Mouse (Mus musculus): ENCODE data around the gene Orc6. TPM values are rescaled to one million over a fixed set of nuclear protein-coding genes. Genes with fewer than 3 reads are reported as not detected.

The Orc6 gene
- polyA plus RNA-seq, 1 experiment from 2014 or later = 76.4 TPM

GRCm38 (mm10) chr8:85318534-85318933, 19.1 kb downstream of the Orc6 start:
- no peak for ATAC-seq (ENCODE audit: low read depth)
- no peak overlapping the region for H3K27ac ChIP-seq (ENCODE audit: low read depth, low read length)
- no peaks in the 10 kb centered on the region for H3K36me3 ChIP-seq (ENCODE audit: control insufficient read depth, insufficient read depth, low read length)
- no peak overlapping the region for H3K4me3 ChIP-seq (ENCODE audit: low read depth, low read length)
- no peaks in the 10 kb centered on the region for H3K27me3 ChIP-seq (ENCODE audit: control insufficient read depth, insufficient read depth, low read length)
- 93% methylated on average over 4 of the region's 4 CpGs for WGBS
- no peak overlapping the region for H3K9ac ChIP-seq (replicated peaks; ENCODE audit: low read depth, low read length)
- H3K4me2 ChIP-seq (ENCODE audit: low read depth, low read length) = no peak overlapping the region
- H3K4me1 ChIP-seq (ENCODE audit: control insufficient read depth, insufficient read depth, low read length) = no peaks in the 10 kb centered on the region
- no peaks in the 10 kb centered on the region for H3K9me3 ChIP-seq (ENCODE audit: control insufficient read depth, low read length)

GRCm38 (mm10) chr8:85321981-85322380, 22.5 kb downstream of the Orc6 start:
- H3K27me3 ChIP-seq (ENCODE audit: control insufficient read depth, insufficient read depth, low read length) = no peaks in the 10 kb centered on the region
- 88% methylated on average over 15 of the region's 15 CpGs for WGBS
- no peak overlapping the region for H3K27ac ChIP-seq (ENCODE audit: low read depth, low read length)
- no peak overlapping the region for H3K9ac ChIP-seq (replicated peaks; ENCODE audit: low read depth, low read length)
- no peaks in the 10 kb centered on the region for H3K36me3 ChIP-seq (ENCODE audit: control insufficient read depth, insufficient read depth, low read length)
- H3K9me3 ChIP-seq (ENCODE audit: control insufficient read depth, low read length) = no peaks in the 10 kb centered on the region
- no peak for ATAC-seq (ENCODE audit: low read depth)
- H3K4me3 ChIP-seq (ENCODE audit: low read depth, low read length) = no peak overlapping the region
- H3K4me2 ChIP-seq (ENCODE audit: low read depth, low read length) = no peak overlapping the region
- no peaks in the 10 kb centered on the region for H3K4me1 ChIP-seq (ENCODE audit: control insufficient read depth, insufficient read depth, low read length)

- Histone ChIP-seq H3K27ac (ENCODE audit: low read depth, low read length) (no peak overlapping the region), H3K9ac (replicated peaks; ENCODE audit: low read depth, low read length) (no peak overlapping the region), H3K27me3 (ENCODE audit: control insufficient read depth, insufficient read depth, low read length) (no peaks in the 10 kb centered on the region), H3K9me3 (ENCODE audit: control insufficient read depth, low read length) (no peaks in the 10 kb centered on the region), H3K4me2 (ENCODE audit: low read depth, low read length) (no peak overlapping the region), H3K36me3 (ENCODE audit: control insufficient read depth, insufficient read depth, low read length) (no peaks in the 10 kb centered on the region), H3K4me1 (ENCODE audit: control insufficient read depth, insufficient read depth, low read length) (no peaks in the 10 kb centered on the region), H3K4me3 (ENCODE audit: low read depth, low read length) (no peak overlapping the region)
- 82% methylated on average over 3 of the region's 3 CpGs for WGBS
- ATAC-seq (ENCODE audit: low read depth) = no peak
These were observed 23.7 kb downstream of the Orc6 start for GRCm38 (mm10) chr8:85323084-85323483.

- WGBS = 86% methylated on average over 9 of the region's 9 CpGs
These were observed 27.6 kb downstream of the Orc6 start for GRCm38 (mm10) chr8:85327036-85327435.

GRCm38 (mm10) chr8:85329506-85329905, 30.1 kb downstream of the Orc6 start:
- no peak overlapping the region for H3K4me3 ChIP-seq (ENCODE audit: low read depth, low read length)
- H3K4me1 ChIP-seq (ENCODE audit: control insufficient read depth, insufficient read depth, low read length) = no peaks in the 10 kb centered on the region
- ATAC-seq (ENCODE audit: low read depth) = no peak
- H3K4me2 ChIP-seq (ENCODE audit: low read depth, low read length) = no peak overlapping the region
- no peak overlapping the region for H3K27ac ChIP-seq (ENCODE audit: low read depth, low read length)
- no peaks in the 10 kb centered on the region for H3K36me3 ChIP-seq (ENCODE audit: control insufficient read depth, insufficient read depth, low read length)
- WGBS = 70% methylated on average over 1 of the region's 1 CpGs
- H3K27me3 ChIP-seq (ENCODE audit: control insufficient read depth, insufficient read depth, low read length) = no peaks in the 10 kb centered on the region
- H3K9ac ChIP-seq (replicated peaks; ENCODE audit: low read depth, low read length) = no peak overlapping the region
- H3K9me3 ChIP-seq (ENCODE audit: control insufficient read depth, low read length) = no peaks in the 10 kb centered on the region

More at GRCm38 (mm10) chr8:85327036-85327435, 27.6 kb downstream of the Orc6 start:
- no peak for ATAC-seq (ENCODE audit: low read depth)
- Histone ChIP-seq H3K9ac (replicated peaks; ENCODE audit: low read depth, low read length) (no peak overlapping the region), H3K4me1 (ENCODE audit: control insufficient read depth, insufficient read depth, low read length) (no peaks in the 10 kb centered on the region), H3K27ac (ENCODE audit: low read depth, low read length) (no peak overlapping the region), H3K4me3 (ENCODE audit: low read depth, low read length) (no peak overlapping the region), H3K36me3 (ENCODE audit: control insufficient read depth, insufficient read depth, low read length) (no peaks in the 10 kb centered on the region), H3K27me3 (ENCODE audit: control insufficient read depth, insufficient read depth, low read length) (no peaks in the 10 kb centered on the region), H3K9me3 (ENCODE audit: control insufficient read depth, low read length) (no peaks in the 10 kb centered on the region), H3K4me2 (ENCODE audit: low read depth, low read length) (no peak overlapping the region)

GRCm38 (mm10) chr8:85335105-85335504, 35.7 kb downstream of the Orc6 start:
- H3K9ac ChIP-seq (replicated peaks; ENCODE audit: low read depth, low read length) = no peak overlapping the region
- H3K4me3 ChIP-seq (ENCODE audit: low read depth, low read length) = no peak overlapping the region
- H3K27ac ChIP-seq (ENCODE audit: low read depth, low read length) = no peak overlapping the region
- H3K36me3 ChIP-seq (ENCODE audit: control insufficient read depth, insufficient read depth, low read length) = no peaks in the 10 kb centered on the region
- H3K27me3 ChIP-seq (ENCODE audit: control insufficient read depth, insufficient read depth, low read length) = no peaks in the 10 kb centered on the region
- no peaks in the 10 kb centered on the region for H3K4me1 ChIP-seq (ENCODE audit: control insufficient read depth, insufficient read depth, low read length)
- no peak for ATAC-seq (ENCODE audit: low read depth)
- H3K4me2 ChIP-seq (ENCODE audit: low read depth, low read length) = no peak overlapping the region
- no peaks in the 10 kb centered on the region for H3K9me3 ChIP-seq (ENCODE audit: control insufficient read depth, low read length)

GRCm38 (mm10) chr8:85336211-85336933, 36.9 kb downstream of the Orc6 start:
- WGBS = 88% methylated on average over 6 of the region's 6 CpGs
- H3K9ac ChIP-seq (replicated peaks; ENCODE audit: low read depth, low read length) = no peak overlapping the region
- H3K27me3 ChIP-seq (ENCODE audit: control insufficient read depth, insufficient read depth, low read length) = no peaks in the 10 kb centered on the region
- no peak overlapping the region for H3K4me3 ChIP-seq (ENCODE audit: low read depth, low read length)
- no peak overlapping the region for H3K4me2 ChIP-seq (ENCODE audit: low read depth, low read length)
- no peaks in the 10 kb centered on the region for H3K9me3 ChIP-seq (ENCODE audit: control insufficient read depth, low read length)
- H3K27ac ChIP-seq (ENCODE audit: low read depth, low read length) = no peak overlapping the region
- ATAC-seq (ENCODE audit: low read depth) = no peak
- H3K36me3 ChIP-seq (ENCODE audit: control insufficient read depth, insufficient read depth, low read length) = no peaks in the 10 kb centered on the region
- no peaks in the 10 kb centered on the region for H3K4me1 ChIP-seq (ENCODE audit: control insufficient read depth, insufficient read depth, low read length)

GRCm38 (mm10) chr8:85337681-85338080, 38.2 kb downstream of the Orc6 start:
- no peak overlapping the region for H3K4me2 ChIP-seq (ENCODE audit: low read depth, low read length)
- no peak overlapping the region for H3K27ac ChIP-seq (ENCODE audit: low read depth, low read length)
- H3K27me3 ChIP-seq (ENCODE audit: control insufficient read depth, insufficient read depth, low read length) = no peaks in the 10 kb centered on the region
- WGBS = 81% methylated on average over 4 of the region's 4 CpGs
- H3K4me1 ChIP-seq (ENCODE audit: control insufficient read depth, insufficient read depth, low read length) = no peaks in the 10 kb centered on the region
- H3K9me3 ChIP-seq (ENCODE audit: control insufficient read depth, low read length) = no peaks in the 10 kb centered on the region
- no peaks in the 10 kb centered on the region for H3K36me3 ChIP-seq (ENCODE audit: control insufficient read depth, insufficient read depth, low read length)
- H3K4me3 ChIP-seq (ENCODE audit: low read depth, low read length) = no peak overlapping the region
- no peak overlapping the region for H3K9ac ChIP-seq (replicated peaks; ENCODE audit: low read depth, low read length)
- ATAC-seq (ENCODE audit: low read depth) = no peak

GRCm38 (mm10) chr8:85339871-85340573, 40.6 kb downstream of the Orc6 start:
- Histone ChIP-seq H3K9me3 (ENCODE audit: control insufficient read depth, low read length) (no peaks in the 10 kb centered on the region), H3K4me1 (ENCODE audit: control insufficient read depth, insufficient read depth, low read length) (no peaks in the 10 kb centered on the region), H3K27ac (ENCODE audit: low read depth, low read length) (no peak overlapping the region), H3K9ac (replicated peaks; ENCODE audit: low read depth, low read length) (no peak overlapping the region), H3K4me3 (ENCODE audit: low read depth, low read length) (no peak overlapping the region), H3K36me3 (ENCODE audit: control insufficient read depth, insufficient read depth, low read length) (no peaks in the 10 kb centered on the region), H3K27me3 (ENCODE audit: control insufficient read depth, insufficient read depth, low read length) (no peaks in the 10 kb centered on the region), H3K4me2 (ENCODE audit: low read depth, low read length) (no peak overlapping the region)
- ATAC-seq (ENCODE audit: low read depth) = no peak
- WGBS = 67% methylated on average over 5 of the region's 5 CpGs

Data from neural tube, embryonic 14.5 days (tissue).